Mouse (Mus musculus) stomach, embryonic 15.5 days (tissue): ENCODE results near the gene Unc45b. TPM values are rescaled to one million over a fixed set of nuclear protein-coding genes. Genes with fewer than 3 reads are reported as not detected.
"Not testable (repeated sequence)": the region's sequence is repeated elsewhere in the genome, so short reads cannot be mapped to it uniquely, and the experiment has no call there.

Source experiments
- ATAC-seq: fragments of 200-750 bp; cut with Nextera tagmentation; 2 replicates; pipeline ENCODE4 v1.8.0; 2017; ENCODE audit warnings: low read depth, moderate number of reproducible peaks, moderate TSS enrichment; ENCODE audit not compliant: insufficient read depth, low FRiP score
- H3K27ac ChIP-seq: fragments of 300-500 bp; sonication (generic); 2 replicates; pipeline ENCODE4 v1.5.1; 2015; ENCODE audit warnings: mild to moderate bottlenecking, inconsistent platforms
- H3K27me3 ChIP-seq: fragments of 300-500 bp; sonication (generic); replicated peaks from 2 replicates; pipeline ENCODE4 v1.6.1; 2015; ENCODE audit warnings: inconsistent platforms
- H3K36me3 ChIP-seq: fragments of 300-500 bp; sonication (generic); 2 replicates; pipeline ENCODE4 v1.6.1; 2015; ENCODE audit warnings: inconsistent platforms
- H3K4me1 ChIP-seq: fragments of 300-500 bp; sonication (generic); 2 replicates; pipeline ENCODE4 v1.6.1; 2015; ENCODE audit warnings: inconsistent platforms
- H3K4me2 ChIP-seq: fragments of 300-500 bp; sonication (generic); 2 replicates; pipeline ENCODE4 v1.6.1; 2015; ENCODE audit warnings: mild to moderate bottlenecking, inconsistent platforms
- H3K4me3 ChIP-seq: fragments of 300-500 bp; sonication (generic); replicated peaks from 2 replicates; pipeline ENCODE4 v1.5.1; 2015; ENCODE audit warnings: inconsistent platforms
- H3K9ac ChIP-seq: fragments of 300-500 bp; sonication (generic); 2 replicates; pipeline ENCODE4 v1.6.1; 2015; ENCODE audit warnings: inconsistent platforms
- H3K9me3 ChIP-seq: fragments of 300-500 bp; sonication (generic); 2 replicates; pipeline ENCODE4 v1.6.1; 2016; ENCODE audit warnings: inconsistent platforms
- WGBS: fragments of 180-500 bp; shearing (Covaris S2); methylation state at CpG from one replicate; pipeline ENCODE4 v1.1.7; 2015; 5-methylcytosine and 5-hydroxymethylcytosine counted together
- polyA plus RNA-seq: library from polyadenylated mRNA; unstranded; fragments of >200 nt; fragmentation: Nextera tagmentation; extraction: Ambion mirVana; gene quantifications from 2 replicates; pipeline ENCODE4 v1.2.1, GENCODE M21; 2015

Unc45b gene
- polyA plus RNA-seq, 1 experiment from 2014 or later: 2.6 TPM

DNA sequence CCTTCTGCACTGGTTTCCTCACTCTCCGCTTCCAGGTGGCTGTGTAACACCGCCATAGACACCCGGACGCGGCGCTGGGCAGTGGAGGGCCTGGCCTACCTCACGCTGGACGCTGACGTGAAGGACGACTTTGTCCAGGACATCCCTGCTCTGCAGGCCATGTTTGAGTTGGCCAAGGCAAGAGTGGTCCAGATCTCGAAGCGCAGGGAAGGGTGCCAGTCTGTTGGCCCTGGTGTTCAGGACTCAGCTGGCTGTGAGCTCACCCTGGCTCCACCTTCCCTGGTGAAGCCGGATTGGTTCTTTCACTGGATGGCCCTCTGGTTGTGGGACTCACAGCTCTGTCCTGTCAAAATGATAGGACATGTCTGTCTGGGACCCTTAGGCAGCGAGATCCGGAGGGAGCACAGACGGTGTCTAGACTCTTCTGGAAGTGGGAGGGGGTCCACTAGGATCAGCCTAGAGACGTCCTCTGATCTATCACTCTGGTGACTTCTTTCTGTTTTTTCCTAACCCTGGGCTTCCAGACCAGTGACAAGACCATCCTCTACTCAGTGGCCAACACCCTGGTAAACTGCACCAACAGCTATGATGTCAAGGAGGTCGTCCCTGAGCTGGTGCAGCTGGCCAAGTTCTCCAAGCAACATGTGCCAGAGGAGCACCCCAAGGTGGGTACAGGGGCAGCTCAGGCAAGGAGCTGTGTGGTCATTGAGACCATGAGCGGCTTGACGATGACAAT, 18.7 kb downstream of the Unc45b start:
- no peak for ATAC-seq
- Histone ChIP-seq H3K9me3 (no peaks in the 10 kb centered on the region), H3K27me3 (peaks cover 30% of the 10 kb centered on the region), H3K4me3 (no peak overlapping the region), H3K4me1 (peaks cover 13% of the 10 kb centered on the region; the same call in 1 of the 2 replicates), H3K9ac (no peak overlapping the region), H3K27ac (no peak overlapping the region), H3K4me2 (no peak overlapping the region), H3K36me3 (no peaks in the 10 kb centered on the region)
- 32% methylated on average over 20 of the region's 20 CpGs for WGBS

DNA sequence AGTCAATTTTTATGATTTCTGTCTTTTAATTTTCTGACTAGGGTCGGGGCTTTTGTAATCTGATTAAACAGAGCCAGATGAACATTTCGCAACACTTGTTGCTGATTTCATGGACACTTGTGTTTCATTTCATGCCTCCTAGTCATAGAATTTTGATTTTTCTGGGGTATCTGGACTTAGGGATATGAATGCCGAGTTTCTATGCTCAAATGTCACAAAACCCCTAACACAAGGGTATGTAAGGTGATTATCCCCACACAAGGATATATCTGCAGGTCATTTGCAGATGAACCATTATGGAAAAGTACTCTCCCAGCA, 19.2 kb downstream of the Unc45b start:
- 50% methylated on average over 3 of the region's 3 CpGs for WGBS
- no peak for ATAC-seq
- no peak overlapping the region for H3K27ac ChIP-seq
- H3K9ac ChIP-seq: no peak overlapping the region
- H3K4me1 ChIP-seq: peaks cover 13% of the 10 kb centered on the region; the same call in 1 of the 2 replicates
- no peak overlapping the region for H3K4me3 ChIP-seq
- no peak overlapping the region for H3K4me2 ChIP-seq
- no peaks in the 10 kb centered on the region for H3K9me3 ChIP-seq
- peaks cover 35% of the 10 kb centered on the region for H3K27me3 ChIP-seq
- H3K36me3 ChIP-seq: no peaks in the 10 kb centered on the region

- ATAC-seq, H3K27ac ChIP-seq, H3K9me3 ChIP-seq, H3K9ac ChIP-seq, H3K36me3 ChIP-seq: not testable (repeated sequence)
- peak overlapping the region; percentile 93 for H3K4me2 ChIP-seq
- WGBS: 2% methylated on average over 82 of the region's 85 CpGs
- peaks cover 36% of the 10 kb centered on the region for H3K27me3 ChIP-seq
- peaks cover 13% of the 10 kb centered on the region; the same call in 1 of the 2 replicates for H3K4me1 ChIP-seq
- peak overlapping the region; percentile 48 for H3K4me3 ChIP-seq
These were observed 20.1 kb downstream of the Unc45b start for GRCm38 (mm10) chr11:82930391-82930955.

GRCm38 (mm10) chr11:82931161-82931560, 20.8 kb downstream of the Unc45b start:
- H3K4me1 ChIP-seq: peaks cover 13% of the 10 kb centered on the region; the same call in 1 of the 2 replicates
- peak overlapping the region; percentile 93 for H3K4me2 ChIP-seq
- not testable (repeated sequence) for H3K9ac ChIP-seq, H3K9me3 ChIP-seq, ATAC-seq, H3K27ac ChIP-seq, H3K36me3 ChIP-seq
- peaks cover 36% of the 10 kb centered on the region for H3K27me3 ChIP-seq
- 1% methylated on average over 58 of the region's 63 CpGs for WGBS
- peak overlapping the region; percentile 48 for H3K4me3 ChIP-seq

DNA sequence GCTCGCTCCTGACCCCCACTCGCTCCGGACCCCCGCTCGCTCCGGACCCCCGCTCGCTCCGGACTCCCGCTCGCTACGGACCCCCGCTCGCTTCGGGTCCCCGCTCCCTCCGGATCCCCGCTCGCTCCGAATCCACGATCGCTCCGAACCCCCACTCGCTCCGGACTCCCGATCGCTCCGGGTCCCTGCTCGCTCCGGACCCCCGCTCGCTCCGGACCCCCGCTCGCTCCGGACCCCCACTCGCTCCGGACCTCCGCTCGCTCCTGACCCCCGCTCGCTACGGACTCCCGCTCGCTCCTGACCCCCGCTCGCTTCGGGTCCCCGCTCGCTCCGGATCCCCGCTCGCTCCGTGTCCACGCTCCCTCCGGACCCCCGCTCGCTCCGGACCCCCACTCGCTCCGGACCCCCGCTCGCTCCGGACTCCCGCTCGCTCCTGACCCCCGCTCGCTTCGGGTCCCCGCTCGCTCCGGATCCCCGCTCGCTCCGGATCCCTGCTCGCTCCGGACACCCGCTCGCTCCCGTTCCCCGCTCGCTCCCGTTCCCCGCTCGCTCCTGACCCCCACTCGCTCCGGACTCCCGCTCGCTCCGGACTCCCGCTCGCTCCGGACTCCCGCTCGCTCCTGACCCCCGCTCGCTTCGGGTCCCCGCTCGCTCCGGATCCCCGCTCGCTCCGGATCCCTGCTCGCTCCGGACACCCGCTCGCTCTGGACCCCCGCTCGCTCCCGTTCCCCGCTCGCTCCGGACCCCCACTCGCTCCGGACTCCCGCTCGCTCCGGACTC, 21.5 kb downstream of the Unc45b start:
- Histone ChIP-seq H3K4me1 (peaks cover 13% of the 10 kb centered on the region; the same call in 1 of the 2 replicates), H3K27me3 (peaks cover 43% of the 10 kb centered on the region)
- not testable (repeated sequence) for ATAC-seq

DNA sequence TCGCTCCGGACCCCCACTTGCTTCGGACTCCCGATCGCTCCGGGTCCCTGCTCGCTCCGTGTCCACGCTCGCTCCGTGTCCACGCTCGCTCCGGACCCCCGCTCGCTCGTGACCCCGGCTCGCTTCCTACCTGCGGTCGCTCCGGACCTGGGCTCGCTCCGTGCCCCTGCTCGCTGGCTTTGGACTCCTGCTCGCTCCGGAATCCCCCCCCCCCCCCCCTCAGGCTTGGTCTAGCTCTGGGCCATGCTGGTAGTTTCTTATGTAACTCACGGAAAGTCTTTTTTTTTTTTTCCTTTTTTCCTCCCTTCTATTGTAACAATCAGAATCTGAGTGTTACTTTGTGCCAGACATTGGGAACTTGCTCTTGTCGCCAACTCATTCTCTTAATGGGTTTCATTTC, 22.8 kb downstream of the Unc45b start:
- no peaks in the 10 kb centered on the region for H3K36me3 ChIP-seq
- no peak overlapping the region for H3K27ac ChIP-seq
- peaks cover 13% of the 10 kb centered on the region; the same call in 1 of the 2 replicates for H3K4me1 ChIP-seq
- H3K9me3 ChIP-seq: no peaks in the 10 kb centered on the region
- H3K27me3 ChIP-seq: peaks cover 51% of the 10 kb centered on the region
- ATAC-seq: no peak
- H3K4me2 ChIP-seq: peak overlapping the region; percentile 93
- no peak overlapping the region for H3K9ac ChIP-seq
- peak overlapping the region; percentile 48 for H3K4me3 ChIP-seq
- WGBS: 2% methylated on average over 27 of the region's 29 CpGs

More for the DNA sequence above, 21.5 kb downstream of the Unc45b start:
- Histone ChIP-seq H3K4me3 (peak overlapping the region; percentile 48), H3K4me2 (peak overlapping the region; percentile 93)
- WGBS: under 1% methylated on average over 115 of the region's 119 CpGs
- not testable (repeated sequence) for H3K9me3 ChIP-seq, H3K27ac ChIP-seq, H3K36me3 ChIP-seq, H3K9ac ChIP-seq

GRCm38 (mm10) chr11:82943336-82943735, 33.0 kb downstream of the Unc45b start:
- H3K9ac ChIP-seq: no peak overlapping the region
- no peak for ATAC-seq
- H3K4me2 ChIP-seq: no peak overlapping the region
- no peaks in the 10 kb centered on the region for H3K36me3 ChIP-seq
- no peak overlapping the region for H3K4me3 ChIP-seq
- 53% methylated on average over 6 of the region's 6 CpGs for WGBS
- no peaks in the 10 kb centered on the region for H3K9me3 ChIP-seq
- 0 out of 2 replicates have a peak, but pooled peaks cover 4% of the 10 kb centered on the region for H3K27me3 ChIP-seq
- H3K4me1 ChIP-seq: no peaks in the 10 kb centered on the region
- H3K27ac ChIP-seq: no peak overlapping the region

- no peaks in the 10 kb centered on the region for H3K9me3 ChIP-seq
- no peak for ATAC-seq
- H3K9ac ChIP-seq: no peak overlapping the region
- no peak overlapping the region for H3K27ac ChIP-seq
- no peak overlapping the region for H3K4me2 ChIP-seq
- no peaks in the 10 kb centered on the region for H3K36me3 ChIP-seq
- H3K4me1 ChIP-seq: no peaks in the 10 kb centered on the region; the same call in 1 of the 2 replicates
- H3K4me3 ChIP-seq: no peak overlapping the region
- peaks cover 11% of the 10 kb centered on the region for H3K27me3 ChIP-seq
- 41% methylated on average over 2 of the region's 2 CpGs for WGBS
These were observed 35.3 kb downstream of the Unc45b start for GRCm38 (mm10) chr11:82945636-82946035.

DNA sequence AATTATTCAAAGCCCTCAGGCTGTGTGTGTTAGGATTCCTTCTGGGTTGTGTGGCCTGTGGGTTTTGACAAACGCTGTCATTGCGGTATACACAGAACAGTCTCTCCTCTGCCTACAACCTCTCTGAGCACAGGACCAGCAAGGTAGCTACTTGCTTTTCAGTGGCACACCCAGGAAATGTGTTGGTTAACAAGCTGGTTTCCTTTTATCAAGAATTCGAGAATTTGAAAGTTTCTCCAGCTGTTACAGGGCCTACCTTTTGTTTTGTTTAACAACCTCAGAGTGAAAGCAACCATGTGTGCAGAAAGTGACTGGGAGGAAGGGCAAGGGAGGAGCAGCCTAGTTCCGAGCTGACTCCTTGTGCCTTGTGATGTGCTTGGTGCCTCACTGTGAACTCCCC, 37.1 kb downstream of the Unc45b start:
- no peak for ATAC-seq
- Histone ChIP-seq H3K36me3 (no peaks in the 10 kb centered on the region), H3K4me2 (no peak overlapping the region), H3K27me3 (peaks cover 27% of the 10 kb centered on the region), H3K9me3 (no peaks in the 10 kb centered on the region), H3K9ac (no peak overlapping the region), H3K4me1 (peaks cover 13% of the 10 kb centered on the region; the same call in 1 of the 2 replicates), H3K27ac (no peak overlapping the region), H3K4me3 (no peak overlapping the region)
- WGBS: 58% methylated on average over 4 of the region's 4 CpGs

- no peak for ATAC-seq
- Histone ChIP-seq H3K36me3 (no peaks in the 10 kb centered on the region), H3K4me1 (peaks cover 13% of the 10 kb centered on the region; the same call in 1 of the 2 replicates), H3K9ac (no peak overlapping the region), H3K4me2 (no peak overlapping the region), H3K9me3 (no peaks in the 10 kb centered on the region), H3K27ac (no peak overlapping the region), H3K4me3 (no peak overlapping the region), H3K27me3 (peaks cover 34% of the 10 kb centered on the region)
- WGBS: 82% methylated on average over 9 of the region's 9 CpGs
These were observed 38.7 kb downstream of the Unc45b start for GRCm38 (mm10) chr11:82949036-82949435.

DNA sequence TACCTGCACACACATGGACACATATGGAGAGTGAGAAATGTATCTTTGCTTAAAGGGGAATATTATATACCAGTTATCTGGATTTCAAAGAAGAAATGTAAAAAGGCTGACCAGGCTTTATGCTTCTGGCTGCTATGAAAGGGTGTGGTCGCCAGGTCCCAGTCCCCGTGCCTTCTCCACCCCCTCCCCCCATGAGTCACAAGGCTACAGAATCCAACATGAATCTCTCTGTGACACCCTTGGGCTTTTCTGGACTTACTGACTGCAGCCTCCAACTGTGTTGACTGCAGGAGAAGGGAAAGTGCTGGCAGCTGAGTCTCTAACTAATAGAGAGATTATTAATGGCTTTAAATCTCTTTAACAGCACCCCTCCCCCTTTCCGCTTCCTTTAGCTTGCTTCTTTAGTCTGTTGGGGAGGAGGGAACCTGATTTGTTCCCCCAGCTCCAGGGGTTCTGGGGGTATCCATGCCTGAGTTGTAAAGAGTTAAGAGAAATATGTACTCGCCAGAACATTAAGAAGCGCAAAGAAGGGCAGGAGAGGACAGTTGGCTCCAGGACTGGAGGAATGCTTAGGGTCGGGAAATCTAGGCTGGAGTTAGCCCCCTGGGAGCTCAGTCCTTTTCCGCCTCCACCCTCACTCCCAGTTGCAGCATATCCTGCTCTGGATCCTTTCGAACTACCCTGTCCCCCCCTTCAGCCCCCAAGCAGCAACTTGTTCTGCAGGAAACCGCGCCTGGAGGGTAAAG, 40.6 kb downstream of the Unc45b start, which contains the start of gene Slfn5:
Gene Slfn5 (plus strand): TSS at position 614 of the 746 bp plus-strand sequence.
- no peak for ATAC-seq
- Histone ChIP-seq H3K27ac (no peak within 1 kb of the TSS), H3K36me3 (no peaks in the 10 kb centered on the region), H3K4me2 (peak within 1 kb of the TSS; percentile 37), H3K9ac (no peak within 1 kb of the TSS), H3K4me1 (peaks cover 13% of the 10 kb centered on the region; the same call in 1 of the 2 replicates), H3K9me3 (no peaks in the 10 kb centered on the region), H3K27me3 (peaks cover 34% of the 10 kb centered on the region), H3K4me3 (peak within 1 kb of the TSS; percentile 14)
- 7% methylated on average over 10 of the region's 10 CpGs for WGBS
